Mouse (Mus musculus) lung, postnatal 4 days (tissue): ENCODE results near the gene Il18rap.
"Not testable (repeated sequence)": the region's sequence is repeated elsewhere in the genome, so short reads cannot be mapped to it uniquely, and the experiment has no call there.

Source experiments
- DNase-seq, 2 experiments: peaks; one replicate each; pipeline ENCODE4 v3.0.0; 2021

The Il18rap gene

DNA sequence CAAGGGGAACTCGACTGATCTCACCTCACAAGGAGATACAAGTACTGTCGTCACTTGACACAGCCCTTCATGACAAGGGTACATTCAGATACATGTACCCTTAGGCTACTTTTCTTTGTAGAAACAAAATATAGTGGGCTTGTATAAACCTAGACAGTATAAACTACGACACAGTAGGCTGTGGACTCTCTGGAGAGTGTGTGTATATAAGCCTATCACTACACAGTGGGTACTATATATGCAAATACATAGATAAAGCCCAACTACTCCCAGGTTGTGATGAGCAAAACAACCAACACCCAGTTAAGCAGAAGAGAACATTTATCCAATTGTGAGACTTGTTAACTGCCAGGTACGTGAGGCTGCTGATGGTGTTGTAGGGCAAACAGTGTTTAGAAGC lies 31.5 kb downstream of the Il18rap start:
- no peak for DNase-seq

DNA sequence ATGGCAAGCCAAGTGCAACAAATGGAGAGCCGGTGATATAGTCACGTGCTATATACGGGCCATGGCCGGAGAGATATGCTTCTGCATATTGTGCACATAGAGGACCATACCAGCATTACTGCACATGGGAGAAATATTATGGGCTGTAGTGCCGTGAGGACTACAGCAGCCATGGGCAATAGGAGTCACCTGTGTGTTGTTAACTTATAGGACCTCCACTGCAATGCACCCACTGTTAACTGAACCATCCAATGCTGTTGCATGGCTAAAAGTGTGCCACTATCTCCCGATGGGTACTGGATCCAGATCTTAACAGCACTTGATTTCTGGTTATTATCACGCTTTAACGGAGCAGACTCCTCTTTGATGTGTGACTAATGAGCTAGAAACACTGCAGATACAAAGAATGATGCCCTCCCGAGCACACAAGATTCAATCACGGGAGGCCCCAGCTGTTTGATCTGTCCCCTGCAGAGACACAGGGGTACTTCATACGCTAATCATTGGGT lies 32.0 kb downstream of the Il18rap start:
- no peak for DNase-seq

DNA sequence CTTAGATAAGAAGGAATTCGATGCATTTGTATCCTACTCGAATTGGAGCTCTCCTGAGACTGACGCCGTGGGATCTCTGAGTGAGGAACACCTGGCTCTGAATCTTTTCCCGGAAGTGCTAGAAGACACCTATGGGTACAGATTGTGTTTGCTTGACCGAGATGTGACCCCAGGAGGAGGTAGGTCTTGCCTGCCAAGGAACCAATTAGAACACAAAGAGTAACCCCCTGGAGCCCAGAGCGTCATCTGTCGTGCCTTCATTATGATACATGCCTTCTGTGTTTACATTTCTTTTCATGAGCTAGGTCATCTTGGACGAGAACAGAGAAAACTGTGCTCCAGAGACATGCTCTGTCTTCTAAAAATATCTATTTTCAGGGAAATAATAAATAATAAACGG lies 32.6 kb downstream of the Il18rap start:
- no peak for DNase-seq

DNA sequence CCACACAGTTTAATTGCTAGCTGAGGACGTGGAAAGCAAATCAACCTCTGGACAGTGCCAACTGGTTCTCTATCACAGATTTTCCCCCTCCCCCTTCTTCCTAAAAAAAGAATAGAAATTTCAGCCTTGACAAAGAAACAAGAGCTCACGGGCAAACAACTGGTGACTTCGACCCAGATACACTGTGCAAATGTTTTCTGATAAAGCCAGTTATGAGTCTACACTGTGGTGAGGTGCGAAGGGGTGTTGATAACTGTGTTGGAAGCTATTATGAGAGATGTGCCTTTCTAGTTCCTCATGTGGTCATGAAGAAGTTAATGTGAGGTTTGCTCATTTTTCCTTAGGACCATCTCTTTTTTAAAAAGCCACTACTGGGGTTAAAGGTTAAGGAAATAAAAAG lies 54.2 kb downstream of the Il18rap start:
- no peak for DNase-seq

DNA sequence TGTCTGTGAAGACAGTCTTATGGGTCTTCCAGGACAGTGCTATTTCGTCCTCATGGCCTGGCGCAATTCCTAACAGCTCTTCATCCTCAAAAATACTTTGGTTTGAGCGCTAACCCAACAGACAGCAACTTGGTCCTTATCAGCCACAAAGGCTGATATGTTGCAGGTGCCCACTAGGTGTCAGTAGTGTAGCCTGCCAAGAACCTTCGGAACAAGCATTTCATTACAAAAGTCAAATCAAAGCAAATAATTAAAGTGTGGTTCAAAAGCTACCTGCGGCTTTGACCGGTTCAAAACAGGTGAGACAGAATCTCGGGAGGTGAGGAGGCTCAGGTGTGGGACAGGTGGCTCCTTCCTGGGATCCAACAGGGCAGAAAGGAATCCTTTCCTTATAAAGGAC lies 64.6 kb downstream of the Il18rap start, which contains the start of gene Slc9a4:
Gene Slc9a4 (plus strand): TSS at position 298 of the 400 bp plus-strand sequence.
- peak in 1 of 2 experiments; percentile 27 for DNase-seq

DNA sequence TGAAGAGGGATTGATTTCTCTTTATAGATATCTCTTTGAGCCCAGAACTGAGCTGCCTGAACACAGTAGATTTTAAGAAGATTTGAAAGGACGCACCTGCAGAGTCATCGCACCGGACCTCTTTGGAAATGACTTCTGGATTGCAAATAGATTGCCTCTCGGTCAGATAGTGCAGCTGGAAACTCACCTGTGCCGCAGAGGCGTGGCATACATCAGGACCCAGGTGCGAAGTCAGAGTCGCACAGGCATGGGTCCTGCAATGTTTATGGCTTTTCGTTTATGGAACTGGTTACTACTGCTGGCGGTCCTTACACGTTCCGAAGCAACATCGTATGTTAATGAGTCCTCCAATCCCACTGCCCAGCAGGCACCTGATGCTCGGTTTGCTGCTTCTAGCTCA lies 65.1 kb downstream of the Il18rap start:
- no peak for DNase-seq

DNA sequence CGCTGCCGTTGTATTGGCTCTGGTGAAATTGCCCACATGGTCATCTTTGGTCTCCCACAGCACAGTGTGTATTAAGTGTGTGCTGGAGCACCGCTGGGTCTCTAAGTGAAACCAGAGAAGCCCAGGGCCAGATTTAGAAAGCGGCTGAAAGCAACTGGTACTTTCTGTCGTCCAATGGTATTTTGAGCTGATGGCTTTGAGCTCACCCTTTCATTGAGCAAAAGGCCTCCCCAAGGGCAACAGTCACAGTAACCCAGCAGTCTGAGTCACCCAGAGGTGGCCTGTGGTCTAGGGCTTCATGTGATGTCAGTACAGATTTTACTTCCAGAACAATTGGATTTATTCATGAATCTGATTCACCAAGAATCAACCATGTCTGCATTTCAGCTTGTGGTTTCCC lies 71.6 kb downstream of the Il18rap start:
- DNase-seq = no peak

DNA sequence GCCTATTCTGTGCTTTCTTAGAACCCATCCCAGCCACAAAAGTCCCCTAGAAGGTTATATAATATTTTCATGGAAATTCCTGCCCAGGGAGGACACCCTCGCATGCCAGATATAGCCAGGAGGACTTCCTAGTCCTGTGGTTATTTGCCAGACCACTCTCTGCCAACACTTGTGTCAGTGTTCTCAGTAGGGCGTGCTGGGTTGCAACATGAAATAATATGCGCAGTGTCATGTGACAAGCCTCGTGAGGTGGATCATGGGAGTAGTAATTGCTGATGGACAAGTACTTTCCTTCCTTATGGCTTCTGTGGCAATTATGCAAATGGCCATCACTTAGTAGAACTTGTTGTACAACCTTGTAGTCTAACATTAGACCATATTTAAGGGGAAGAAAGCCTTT lies 75.8 kb downstream of the Il18rap start:
- no peak for DNase-seq

DNA sequence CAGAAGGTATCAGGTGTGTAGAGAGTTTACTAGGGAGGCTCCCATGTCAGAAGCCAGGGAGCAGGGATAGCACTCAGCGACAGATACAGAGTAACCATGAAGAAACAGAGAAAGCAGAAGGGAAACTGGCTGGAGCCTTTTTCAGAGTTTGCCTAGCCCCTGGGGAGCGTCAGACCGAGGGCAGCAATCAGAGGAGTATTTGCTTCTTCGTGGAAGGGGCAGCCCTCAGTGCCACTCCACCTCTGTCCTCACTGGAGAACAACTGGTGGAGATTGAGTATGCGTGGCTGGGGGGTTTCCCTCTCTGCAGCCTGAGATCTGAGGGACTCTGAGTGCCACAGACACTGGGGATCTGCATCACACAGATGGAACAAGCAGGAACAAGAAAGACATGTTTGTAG lies 82.7 kb downstream of the Il18rap start:
- no peak for DNase-seq

DNA sequence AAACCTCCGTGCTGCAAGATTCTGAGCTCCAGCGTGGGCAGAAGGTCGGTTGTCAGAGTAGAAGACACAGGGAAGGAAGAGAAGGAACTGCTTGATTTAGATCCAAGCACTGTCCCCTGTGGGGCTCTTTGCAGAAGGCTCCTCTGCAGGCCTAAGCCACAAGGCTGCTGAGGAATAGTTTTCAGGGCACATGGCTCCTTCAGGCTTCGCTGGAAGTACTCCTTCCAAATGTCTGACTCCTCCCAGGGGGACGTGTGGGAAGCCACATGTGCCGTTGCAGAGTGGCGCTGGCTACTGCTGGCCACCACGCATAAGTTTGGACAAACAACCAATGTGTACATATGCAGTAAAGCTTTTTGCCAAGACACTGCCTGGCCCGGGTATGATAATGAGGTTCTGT lies 84.5 kb downstream of the Il18rap start:
- DNase-seq = not testable (repeated sequence)

DNA sequence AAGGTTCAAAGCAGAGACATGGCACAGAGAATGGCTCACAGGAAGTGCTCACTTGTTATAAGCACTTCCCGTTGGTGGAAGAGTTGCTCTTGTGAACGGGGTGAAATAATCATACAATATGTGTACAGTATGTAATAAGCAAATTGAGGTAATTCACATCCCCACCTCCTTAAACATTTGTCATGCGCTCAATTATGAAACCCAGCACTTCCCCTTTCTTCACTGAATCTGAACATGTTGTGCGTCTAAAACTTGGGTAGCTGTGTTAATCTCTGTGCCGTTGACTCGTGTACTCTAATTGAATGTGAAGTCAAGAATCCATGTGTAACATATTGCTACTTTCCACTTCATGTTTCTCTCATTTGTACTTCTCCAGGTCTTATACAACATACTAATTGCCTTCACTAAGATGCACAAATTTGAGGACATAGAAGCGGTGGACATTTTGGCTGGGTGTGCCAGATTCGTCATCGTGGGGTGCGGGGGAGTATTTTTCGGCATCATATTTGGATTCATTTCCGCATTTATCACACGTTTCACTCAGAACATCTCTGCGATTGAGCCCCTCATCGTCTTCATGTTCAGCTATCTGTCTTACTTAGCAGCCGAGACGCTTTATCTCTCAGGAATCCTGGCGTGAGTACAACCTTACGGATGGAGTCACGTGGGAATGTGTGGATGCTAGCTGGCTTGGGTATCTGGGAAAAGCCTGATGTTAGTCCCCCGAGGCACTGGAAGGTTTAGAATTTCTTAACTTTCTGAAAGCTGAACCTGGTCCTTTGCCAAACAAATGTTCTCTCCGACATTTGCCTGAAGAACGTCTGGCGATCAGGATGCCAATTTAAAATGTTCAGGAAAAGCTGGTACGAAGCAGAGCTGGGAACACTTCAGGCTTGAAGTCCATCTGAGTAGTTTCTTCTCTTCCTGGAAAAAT lies 85.5 kb downstream of the Il18rap start:
- no peak for DNase-seq
